Mouse (Mus musculus) spleen, adult 18-20 months (tissue): ENCODE results near the gene Gm13089.
"Not testable (repeated sequence)": the region's sequence is repeated elsewhere in the genome, so short reads cannot be mapped to it uniquely, and the experiment has no call there.

ENCODE experiments used
- DNase-seq, 2 experiments: peaks; one replicate each; pipeline ENCODE4 v3.0.0; 2022; ENCODE audit warnings: mixed read lengths in 2 of 2

The Gm13089 gene

DNA sequence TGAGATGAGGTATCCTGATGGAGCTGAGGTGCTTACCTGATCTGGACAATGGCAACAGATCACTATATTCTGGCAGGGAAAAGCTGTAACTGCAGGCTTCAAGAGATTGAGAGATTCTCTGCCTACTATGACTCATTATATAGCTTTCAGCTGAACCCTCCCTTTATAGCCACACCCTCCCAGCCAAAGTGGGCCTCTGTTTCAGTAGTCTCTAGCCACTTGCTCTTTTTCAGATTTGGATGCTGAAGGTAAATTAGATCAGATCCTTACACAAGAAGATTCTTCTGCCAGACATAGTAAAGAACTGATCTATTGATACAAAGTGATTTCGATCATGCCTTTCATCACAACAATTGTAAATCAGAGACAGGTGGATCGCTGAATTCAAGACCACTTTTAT is at the start of gene Gm13089:
TSS of gene Gm13089 (minus strand) at position 101 of the 400 bp plus-strand sequence.
- DNase-seq, result no peak

DNA sequence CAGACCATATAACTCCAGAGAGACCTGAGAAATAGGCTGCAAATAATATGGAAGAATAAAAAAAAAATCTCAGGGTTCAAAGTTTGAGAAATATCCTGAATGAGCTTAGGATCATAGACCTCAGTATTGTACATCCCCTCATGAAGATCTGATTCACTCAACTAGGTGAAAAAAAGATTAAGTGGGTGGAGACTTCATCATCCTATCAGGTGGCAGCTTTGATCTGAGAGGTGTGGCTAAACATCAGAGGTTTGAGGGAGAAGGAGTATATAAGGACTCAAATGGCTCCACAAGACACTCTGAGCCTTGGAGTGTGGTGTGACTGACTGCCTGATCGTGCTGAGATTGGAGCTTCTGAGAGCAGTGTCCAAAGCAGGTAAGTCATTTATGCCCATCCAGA is 16.6 kb upstream of the Gm13089 start, which contains the start of gene Gm13078:
TSS of gene Gm13078 (plus strand) at position 301 of the 400 bp plus-strand sequence.
- DNase-seq, result no peak

DNA sequence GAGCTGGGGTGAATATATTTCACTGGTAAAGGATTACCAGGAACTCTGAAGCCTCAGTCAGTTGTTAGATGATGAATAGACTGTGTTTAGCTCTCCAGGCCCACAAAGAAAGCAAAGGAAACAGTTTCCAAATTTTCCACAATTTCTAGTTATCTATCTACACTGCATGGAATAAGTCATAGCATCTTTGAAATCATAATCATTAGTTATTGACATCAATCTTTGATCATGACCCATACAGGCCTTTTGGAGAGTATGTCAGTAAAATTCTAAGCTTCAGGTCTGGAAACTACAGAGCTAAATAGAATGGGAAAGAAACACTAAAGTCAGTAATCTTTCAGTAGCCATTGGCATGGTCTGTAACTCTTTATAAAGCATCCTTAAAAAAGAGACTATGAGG is 45.4 kb downstream of the Gm13089 start, which contains the start of gene Gm13088:
TSS of gene Gm13088 (minus strand) at position 101 of the 400 bp plus-strand sequence.
- not testable (repeated sequence) for DNase-seq
